Mouse (Mus musculus) Muller cell, postnatal 12 days (primary cell): ENCODE data around the gene Dhx8.
A peak's percentile ranks its signal among the peaks of the same experiment; 100 is the strongest.

Experiments used
- DNase-seq: peaks from one replicate; pipeline ENCODE4 v3.0.0-alpha.2; 2015; ENCODE audit errors: inconsistent ontology term

Dhx8 gene

GRCm38 (mm10) chr11:101733596-101733995 lies 877 bp downstream of the Dhx8 start:
- peak; percentile 11 for DNase-seq

- DNase-seq: no peak
Observed at GRCm38 (mm10) chr11:101756616-101757015, 23.9 kb downstream of the Dhx8 start.

GRCm38 (mm10) chr11:101757366-101757765 lies 24.6 kb downstream of the Dhx8 start:
- no peak for DNase-seq

GRCm38 (mm10) chr11:101758431-101758830 lies 25.7 kb downstream of the Dhx8 start:
- DNase-seq: peak; percentile 64

GRCm38 (mm10) chr11:101759530-101759929 lies 26.8 kb downstream of the Dhx8 start:
- DNase-seq: no peak

GRCm38 (mm10) chr11:101763723-101764122 lies 31.0 kb downstream of the Dhx8 start:
- DNase-seq: peak; percentile 39

GRCm38 (mm10) chr11:101764546-101764945 lies 31.8 kb downstream of the Dhx8 start:
- no peak for DNase-seq

GRCm38 (mm10) chr11:101767326-101767725 lies 34.6 kb downstream of the Dhx8 start:
- no peak for DNase-seq

- DNase-seq: peak; percentile 29
Observed at GRCm38 (mm10) chr11:101768721-101769120, 36.0 kb downstream of the Dhx8 start.

- no peak for DNase-seq
Observed at GRCm38 (mm10) chr11:101770266-101770665, 37.5 kb downstream of the Dhx8 start.

- no peak for DNase-seq
Observed at GRCm38 (mm10) chr11:101772027-101772426, 39.3 kb downstream of the Dhx8 start.

- peak; percentile 95 for DNase-seq
Observed at GRCm38 (mm10) chr11:101772449-101772848, 39.7 kb downstream of the Dhx8 start.

GRCm38 (mm10) chr11:101776846-101777245 lies 44.1 kb downstream of the Dhx8 start:
- no peak for DNase-seq

GRCm38 (mm10) chr11:101783135-101783534 lies 50.4 kb downstream of the Dhx8 start:
- no peak for DNase-seq

- DNase-seq: no peak
Observed at GRCm38 (mm10) chr11:101783584-101783983, 50.9 kb downstream of the Dhx8 start.

- peak; percentile 40 for DNase-seq
Observed at GRCm38 (mm10) chr11:101784072-101784471, 51.4 kb downstream of the Dhx8 start.

GRCm38 (mm10) chr11:101784488-101785142 lies 51.9 kb downstream of the Dhx8 start:
- peak; percentile 78 for DNase-seq

- peak; percentile 100 for DNase-seq
Observed at GRCm38 (mm10) chr11:101785143-101785851, 52.6 kb downstream of the Dhx8 start, which contains the start of gene Etv4. Etv4 (minus strand) TSS chr11:101785371.

GRCm38 (mm10) chr11:101785852-101786205 lies 53.1 kb downstream of the Dhx8 start:
- DNase-seq: no peak

- no peak for DNase-seq
Observed at GRCm38 (mm10) chr11:101786651-101787050, 53.9 kb downstream of the Dhx8 start.

- DNase-seq: no peak
Observed at GRCm38 (mm10) chr11:101787432-101787831, 54.7 kb downstream of the Dhx8 start.

GRCm38 (mm10) chr11:101790811-101791526 lies 58.2 kb downstream of the Dhx8 start:
- peak; percentile 90 for DNase-seq

- no peak for DNase-seq
Observed at GRCm38 (mm10) chr11:101797355-101797754, 64.6 kb downstream of the Dhx8 start.
